Mouse (Mus musculus): ENCODE data around the gene Kpna2. TPM values are rescaled to one million over a fixed set of nuclear protein-coding genes. Genes with fewer than 3 reads are reported as not detected.
A peak's percentile ranks its signal among the peaks of the same experiment; 100 is the strongest.
"Not testable (repeated sequence)": the region's sequence is repeated elsewhere in the genome, so short reads cannot be mapped to it uniquely, and the experiment has no call there.

Gene Kpna2
- polyA plus RNA-seq, 1 experiment from 2014 or later = 120 TPM

- no peaks in the 10 kb centered on the region for H3K27me3 ChIP-seq (replicated peaks)
- peak; percentile 69 for ATAC-seq (ENCODE audit: low FRiP score)
- peak overlapping the region; percentile 95 for H3K4me2 ChIP-seq
- no peaks in the 10 kb centered on the region for H3K9me3 ChIP-seq (replicated peaks)
- peak overlapping the region; percentile 70 for H3K4me3 ChIP-seq (replicated peaks)
- 3% methylated on average over 29 of the region's 29 CpGs for WGBS
- peak overlapping the region; percentile 61 for H3K9ac ChIP-seq (replicated peaks)
- H3K36me3 ChIP-seq = no peaks in the 10 kb centered on the region
- peak overlapping the region; percentile 92 for H3K27ac ChIP-seq (replicated peaks)
- peaks cover 39% of the 10 kb centered on the region for H3K4me1 ChIP-seq
These were observed 28.9 kb upstream of the Kpna2 start for GRCm38 (mm10) chr11:107028275-107028618.

DNA sequence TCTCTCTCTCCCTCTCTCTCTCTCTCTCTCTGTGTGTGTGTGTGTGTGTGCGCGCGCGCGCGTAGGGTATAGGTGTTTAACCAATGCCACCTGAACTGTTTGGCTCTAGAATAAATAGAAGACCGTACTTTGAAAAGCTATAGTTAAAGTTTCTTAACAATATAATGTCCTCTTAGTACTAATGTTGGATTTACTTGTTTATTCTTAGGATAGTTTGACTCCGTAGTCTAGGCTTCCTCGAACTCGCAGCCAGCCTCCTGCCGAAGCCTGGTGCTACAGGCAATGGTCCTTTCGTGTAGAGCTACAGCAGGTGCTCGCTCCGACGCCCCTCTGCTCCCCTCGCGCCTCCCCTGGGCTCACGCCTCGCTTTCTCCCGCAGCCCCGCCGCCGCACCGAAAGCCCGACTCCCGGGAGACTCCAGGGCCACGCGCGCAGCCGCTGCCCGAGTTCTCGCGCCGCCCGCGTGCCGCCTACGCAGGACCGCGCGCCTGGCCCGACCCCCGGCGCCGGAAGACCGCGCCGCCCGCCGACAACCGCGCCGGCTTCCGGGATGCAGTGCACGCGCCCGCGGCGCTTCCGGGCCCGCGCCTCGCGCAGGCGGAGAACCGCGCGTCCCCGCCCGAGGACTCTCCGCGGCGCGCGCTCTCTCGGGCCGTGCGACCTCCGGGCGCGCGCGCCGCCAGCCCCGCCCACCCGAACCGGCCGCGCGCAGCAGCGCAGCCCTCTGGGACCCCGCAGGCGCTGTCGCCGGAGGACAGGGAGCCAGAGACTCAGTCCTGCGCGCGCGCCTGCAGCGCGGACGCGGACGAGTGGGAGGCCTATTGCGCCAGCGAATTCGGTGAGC is 28.3 kb upstream of the Kpna2 start:
- peaks cover 39% of the 10 kb centered on the region for H3K4me1 ChIP-seq
- ATAC-seq (ENCODE audit: low FRiP score) = peak; percentile 89
- peak overlapping the region; percentile 70 for H3K4me3 ChIP-seq (replicated peaks)
- WGBS = under 1% methylated on average over 107 of the region's 107 CpGs
- H3K9me3 ChIP-seq (replicated peaks) = no peaks in the 10 kb centered on the region
- no peaks in the 10 kb centered on the region for H3K36me3 ChIP-seq
- H3K4me2 ChIP-seq = peak overlapping the region; percentile 95
- H3K9ac ChIP-seq (replicated peaks) = peak overlapping the region; percentile 61
- H3K27me3 ChIP-seq (replicated peaks) = peaks cover 3% of the 10 kb centered on the region; the same call in 1 of the 2 replicates
- H3K27ac ChIP-seq (replicated peaks) = peak overlapping the region; percentile 92

- WGBS = 6% methylated on average over 12 of the region's 12 CpGs
- Histone ChIP-seq H3K4me1 (peaks cover 39% of the 10 kb centered on the region), H3K27me3 (replicated peaks) (peaks cover 3% of the 10 kb centered on the region; the same call in 1 of the 2 replicates), H3K9ac (replicated peaks) (peak overlapping the region; percentile 62; the same call in 1 of the 2 replicates), H3K4me3 (replicated peaks) (peak overlapping the region; percentile 70), H3K27ac (replicated peaks) (peak overlapping the region; percentile 78; the same call in 1 of the 2 replicates), H3K36me3 (no peaks in the 10 kb centered on the region), H3K9me3 (replicated peaks) (no peaks in the 10 kb centered on the region), H3K4me2 (peak overlapping the region; percentile 95)
- no peak for ATAC-seq (ENCODE audit: low FRiP score)
These were observed 27.5 kb upstream of the Kpna2 start for GRCm38 (mm10) chr11:107026554-107027430.

GRCm38 (mm10) chr11:107025411-107026321 is 26.3 kb upstream of the Kpna2 start, which contains the start of gene 1810010H24Rik:
TSS of gene 1810010H24Rik (plus strand) at chr11:107025681.
- under 1% methylated on average over 45 of the region's 45 CpGs for WGBS
- Histone ChIP-seq H3K36me3 (no peaks in the 10 kb centered on the region), H3K4me1 (peaks cover 39% of the 10 kb centered on the region), H3K9ac (replicated peaks) (peak within 1 kb of the TSS; percentile 62), H3K27me3 (replicated peaks) (peaks cover 3% of the 10 kb centered on the region; the same call in 1 of the 2 replicates), H3K4me3 (replicated peaks) (peak within 1 kb of the TSS; percentile 53), H3K27ac (replicated peaks) (peak within 1 kb of the TSS; percentile 78), H3K4me2 (peak within 1 kb of the TSS; percentile 95), H3K9me3 (replicated peaks) (no peaks in the 10 kb centered on the region)
- ATAC-seq (ENCODE audit: low FRiP score) = no peak

DNA sequence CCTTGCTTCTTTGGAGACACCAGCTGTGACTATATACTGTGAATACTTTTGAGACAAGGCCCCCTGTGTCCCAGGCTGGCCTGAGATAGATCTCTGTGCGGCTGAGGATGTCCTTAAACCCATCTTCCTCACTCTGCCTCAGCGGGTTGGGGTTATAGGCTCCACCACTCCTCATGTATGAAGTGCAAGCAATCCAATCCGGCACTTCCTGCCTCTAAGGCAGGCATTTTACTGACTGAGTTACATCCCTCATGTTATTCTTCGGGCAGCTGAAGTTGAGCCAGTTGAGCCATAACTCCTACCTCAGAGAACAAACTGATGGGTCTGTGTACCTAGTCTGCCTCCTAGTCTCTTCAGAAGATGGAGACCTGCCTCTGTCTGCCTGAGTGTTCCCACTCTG is 25.1 kb upstream of the Kpna2 start:
- Histone ChIP-seq H3K4me2 (peak overlapping the region; percentile 95), H3K9me3 (replicated peaks) (no peaks in the 10 kb centered on the region), H3K27me3 (replicated peaks) (peaks cover 3% of the 10 kb centered on the region; the same call in 1 of the 2 replicates), H3K4me3 (replicated peaks) (peak overlapping the region; percentile 53), H3K27ac (replicated peaks) (0 out of 2 replicates have a peak overlapping the region, but pooled peaks have one; percentile 54), H3K9ac (replicated peaks) (no peak overlapping the region), H3K4me1 (peaks cover 39% of the 10 kb centered on the region), H3K36me3 (no peaks in the 10 kb centered on the region)
- 56% methylated on average over 4 of the region's 4 CpGs for WGBS
- no peak for ATAC-seq (ENCODE audit: low FRiP score)

GRCm38 (mm10) chr11:107022050-107022683 is 22.8 kb upstream of the Kpna2 start:
- Histone ChIP-seq H3K4me3 (replicated peaks) (no peak overlapping the region), H3K36me3 (no peaks in the 10 kb centered on the region), H3K9ac (replicated peaks) (no peak overlapping the region), H3K27ac (replicated peaks) (no peak overlapping the region), H3K9me3 (replicated peaks) (no peaks in the 10 kb centered on the region), H3K4me2 (no peak overlapping the region), H3K4me1 (peaks cover 33% of the 10 kb centered on the region), H3K27me3 (replicated peaks) (peaks cover 3% of the 10 kb centered on the region; the same call in 1 of the 2 replicates)
- WGBS = 90% methylated on average over 13 of the region's 13 CpGs
- no peak for ATAC-seq (ENCODE audit: low FRiP score)

DNA sequence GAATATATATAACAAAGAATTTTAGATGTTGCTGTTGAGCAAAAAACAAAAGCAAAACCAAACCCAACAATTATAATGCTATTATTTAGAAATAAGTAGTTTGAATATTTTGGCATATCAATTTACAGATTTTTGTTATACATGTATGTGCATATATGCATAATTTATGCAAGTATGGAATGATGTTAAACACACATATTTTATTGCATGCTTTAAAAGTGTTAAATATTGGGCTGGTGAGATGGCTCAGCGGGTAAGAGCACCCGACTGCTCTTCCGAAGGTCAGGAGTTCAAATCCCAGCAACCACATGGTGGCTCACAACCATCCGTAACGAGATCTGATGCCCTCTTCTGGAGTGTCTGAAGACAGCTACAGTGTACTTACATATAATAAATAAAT is 20.4 kb upstream of the Kpna2 start:
- not testable (repeated sequence) for H3K4me1 ChIP-seq; ATAC-seq (ENCODE audit: low FRiP score); H3K27me3 ChIP-seq (replicated peaks); H3K9ac ChIP-seq (replicated peaks); H3K36me3 ChIP-seq; H3K27ac ChIP-seq (replicated peaks); H3K4me3 ChIP-seq (replicated peaks); H3K9me3 ChIP-seq (replicated peaks); H3K4me2 ChIP-seq
- 94% methylated on average over 4 of the region's 5 CpGs for WGBS

DNA sequence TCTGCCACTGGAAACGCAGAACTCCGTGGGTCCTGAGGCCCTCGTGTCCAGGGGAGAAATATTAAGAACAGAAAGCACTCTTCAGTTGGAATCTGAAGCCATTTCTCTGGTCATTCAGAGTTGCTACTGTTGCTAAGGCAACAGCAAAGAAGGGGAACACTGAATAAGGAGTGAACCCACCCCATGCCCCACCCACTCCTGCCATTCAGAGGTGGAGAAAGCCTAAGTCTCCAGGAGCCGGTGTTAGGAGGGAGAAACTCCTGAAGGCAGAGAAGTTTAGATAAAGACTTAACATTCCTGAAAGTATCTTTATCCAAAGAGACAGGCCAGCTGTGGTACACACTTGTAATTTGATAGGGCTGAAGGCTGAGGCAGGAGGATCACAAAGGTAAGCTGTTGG is 20.0 kb upstream of the Kpna2 start:
- Histone ChIP-seq H3K9ac (replicated peaks) (no peak overlapping the region), H3K27ac (replicated peaks) (no peak overlapping the region), H3K9me3 (replicated peaks) (no peaks in the 10 kb centered on the region), H3K4me2 (no peak overlapping the region), H3K36me3 (no peaks in the 10 kb centered on the region), H3K27me3 (replicated peaks) (peaks cover 3% of the 10 kb centered on the region; the same call in 1 of the 2 replicates), H3K4me1 (peaks cover 4% of the 10 kb centered on the region; the same call in 1 of the 2 replicates), H3K4me3 (replicated peaks) (no peak overlapping the region)
- ATAC-seq (ENCODE audit: low FRiP score) = no peak
- 47% methylated on average over 4 of the region's 4 CpGs for WGBS

- H3K4me1 ChIP-seq = no peaks in the 10 kb centered on the region
These were observed 19.3 kb upstream of the Kpna2 start for GRCm38 (mm10) chr11:107018606-107019005.

GRCm38 (mm10) chr11:107017339-107017886 is 18.1 kb upstream of the Kpna2 start:
- H3K27ac ChIP-seq (replicated peaks) = no peak overlapping the region
- H3K4me1 ChIP-seq = no peaks in the 10 kb centered on the region
- H3K9me3 ChIP-seq (replicated peaks) = no peaks in the 10 kb centered on the region
- 67% methylated on average over 6 of the region's 6 CpGs for WGBS
- no peak overlapping the region for H3K4me2 ChIP-seq
- no peaks in the 10 kb centered on the region for H3K36me3 ChIP-seq
- no peak overlapping the region for H3K9ac ChIP-seq (replicated peaks)
- H3K27me3 ChIP-seq (replicated peaks) = no peaks in the 10 kb centered on the region
- no peak overlapping the region for H3K4me3 ChIP-seq (replicated peaks)
- ATAC-seq (ENCODE audit: low FRiP score) = no peak

More at GRCm38 (mm10) chr11:107018606-107019005, 19.3 kb upstream of the Kpna2 start:
- H3K9ac ChIP-seq (replicated peaks) = no peak overlapping the region
- no peak overlapping the region for H3K4me3 ChIP-seq (replicated peaks)
- no peak overlapping the region for H3K27ac ChIP-seq (replicated peaks)
- no peak for ATAC-seq (ENCODE audit: low FRiP score)
- no peaks in the 10 kb centered on the region for H3K9me3 ChIP-seq (replicated peaks)
- WGBS = 37% methylated on average over 8 of the region's 8 CpGs
- no peak overlapping the region for H3K4me2 ChIP-seq
- H3K27me3 ChIP-seq (replicated peaks) = peaks cover 3% of the 10 kb centered on the region; the same call in 1 of the 2 replicates
- H3K36me3 ChIP-seq = no peaks in the 10 kb centered on the region

Measured in neural tube, embryonic 15.5 days (tissue).